Mouse (Mus musculus): ENCODE measurements around the gene Cldn34d. TPM values are rescaled to one million over a fixed set of nuclear protein-coding genes. Genes with fewer than 3 reads are reported as not detected.

Cldn34d gene
- polyA plus RNA-seq (2017; shearing (Covaris generic)) = not detected

DNA sequence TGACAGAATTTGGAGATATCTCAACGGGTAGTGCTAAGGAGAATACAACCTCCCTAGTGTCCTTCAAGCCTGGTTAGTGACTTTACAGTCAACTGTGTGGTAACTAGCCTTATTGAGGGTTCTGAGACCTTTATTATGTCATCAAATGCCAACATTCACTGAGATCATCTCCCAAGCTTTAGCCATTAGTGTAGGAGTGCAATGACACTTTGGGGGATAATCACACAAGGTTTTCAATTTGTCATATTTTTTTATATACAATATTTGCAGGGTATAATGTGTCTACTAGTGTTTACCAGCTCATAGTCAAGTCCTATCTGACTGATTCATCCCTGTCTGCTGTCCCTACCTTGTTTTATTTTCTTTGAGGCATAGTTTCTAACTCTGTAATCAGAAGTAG lies at the start of gene Cldn34d:
TSS of gene Cldn34d (minus strand) at position 101 of the 400 bp plus-strand sequence.

Other genes with a start within 250 kb of the Cldn34d start
- gene Cldn34b4, start 209.6 kb downstream of the Cldn34d start, polyA plus RNA-seq (2017; shearing (Covaris generic)) = not detected